Comparison of ENCODE assay signal across 10 mouse cellular contexts in the genomic region with DNA sequence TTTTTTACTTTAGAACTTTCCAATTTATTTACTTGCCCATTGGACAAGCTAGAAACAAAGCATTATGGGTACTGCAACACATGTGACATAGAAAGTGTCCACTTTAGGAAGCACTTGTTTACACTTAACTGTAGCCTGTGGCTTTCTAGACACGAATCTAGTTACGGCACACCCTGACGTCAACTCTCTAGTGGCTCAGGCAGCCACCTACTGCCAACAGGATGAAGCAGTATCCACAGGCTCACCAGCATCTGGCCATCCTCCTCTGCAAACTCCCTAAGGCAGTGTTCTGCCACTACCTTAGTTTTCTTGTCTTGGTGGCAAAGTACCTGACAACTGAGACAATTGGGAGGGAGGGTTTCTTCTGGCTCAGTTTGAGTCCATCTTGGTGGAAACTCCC. TPM values are rescaled to one million over a fixed set of nuclear protein-coding genes. Genes with fewer than 3 reads are reported as not detected.
"Had no signal": no experiment of that assay in that cellular context is flagged by ENCODE, and none has a peak within 500 bp of the region (broad histone marks: within the 10 kb centered on the region; RNA-seq: fewer than 3 reads in every experiment).

No protein-coding gene starts in this region.

- H3K27ac ChIP-seq: kidney, embryonic 15.5 days; limb, embryonic 10.5 days; midbrain, embryonic 12.5 days; neural tube, embryonic 12.5 days had no signal

- H3K4me3 ChIP-seq: kidney, embryonic 15.5 days; limb, embryonic 10.5 days; liver, embryonic 15.5 days; midbrain, embryonic 12.5 days; neural tube, embryonic 12.5 days had no signal

- DNase-seq: kidney, adult 18-20 months; kidney, postnatal 14 days; lung, adult 2 months had no signal

RNA-seq across cellular contexts. Expression of gene Actg2, which starts 32.7 kb away (rescaled TPM):
- total RNA-seq: megakaryocyte-erythroid progenitor cell, adult 5-6 weeks; neutrophil, adult 5-6 weeks had no signal
